In the genomic region with DNA sequence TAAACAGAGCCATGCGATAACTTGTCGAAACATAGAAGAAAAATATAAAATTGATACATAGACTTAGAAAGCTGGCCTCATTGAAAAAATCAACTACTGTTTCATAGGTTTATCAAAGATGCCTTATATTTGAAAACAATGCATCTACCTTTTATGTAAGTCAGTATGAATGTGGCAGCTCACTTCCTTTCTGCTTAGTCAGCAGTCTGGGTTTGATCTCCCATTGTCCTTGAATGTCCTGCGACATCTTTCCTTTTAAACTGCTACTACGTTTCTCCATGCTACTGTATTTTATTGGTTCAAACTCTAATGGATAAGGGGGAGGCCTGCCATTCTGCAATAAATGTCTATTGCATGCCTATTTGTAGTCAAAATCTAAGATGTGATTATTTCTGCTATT, we compare ENCODE assay signal across 28 mouse cellular contexts.
"Had no signal": no experiment of that assay in that cellular context is flagged by ENCODE, and none has a peak within 500 bp of the region (broad histone marks: within the 10 kb centered on the region; RNA-seq: fewer than 3 reads in every experiment).

No protein-coding gene starts in this region.

- H3K9ac ChIP-seq: embryonic facial prominence, embryonic 12.5 days; embryonic facial prominence, embryonic 13.5 days; embryonic facial prominence, embryonic 15.5 days; forebrain, embryonic 12.5 days; forebrain, embryonic 13.5 days; forebrain, embryonic 15.5 days; forebrain, postnatal 0 days had no signal

- ATAC-seq: forebrain, embryonic 13.5 days; forebrain, embryonic 15.5 days; forebrain, embryonic 16.5 days; forebrain, postnatal 0 days had no signal

- H3K27ac ChIP-seq: embryonic facial prominence, embryonic 10.5 days; embryonic facial prominence, embryonic 12.5 days; embryonic facial prominence, embryonic 13.5 days; embryonic facial prominence, embryonic 15.5 days; forebrain, embryonic 10.5 days; forebrain, embryonic 12.5 days; forebrain, embryonic 13.5 days; forebrain, embryonic 15.5 days; gastrocnemius, adult 2 months; heart, adult 2 months; heart, embryonic 10.5 days had no signal

- H3K4me3 ChIP-seq: embryonic facial prominence, embryonic 10.5 days; embryonic facial prominence, embryonic 12.5 days; embryonic facial prominence, embryonic 13.5 days; embryonic facial prominence, embryonic 15.5 days; erythroblast, embryonic 14.5 days; forebrain, embryonic 10.5 days; forebrain, embryonic 12.5 days; forebrain, embryonic 13.5 days; forebrain, embryonic 15.5 days; gastrocnemius, adult 2 months; heart, adult 2 months; heart, embryonic 10.5 days had no signal

- H3K9me3 ChIP-seq: embryonic facial prominence, embryonic 10.5 days; embryonic facial prominence, embryonic 12.5 days; embryonic facial prominence, embryonic 13.5 days; embryonic facial prominence, embryonic 15.5 days; forebrain, embryonic 10.5 days; forebrain, embryonic 12.5 days; forebrain, embryonic 13.5 days; forebrain, embryonic 15.5 days; heart, embryonic 10.5 days had no signal

- DNase-seq: cerebellum, adult 9-10 months; cerebellum, adult 9-11 months; cerebellum, postnatal 10 days; cerebellum, postnatal 14 days; cerebellum, postnatal 25 days; cerebellum, postnatal 36 days; embryo, embryonic 11 days; forebrain, postnatal 0 days; gastrocnemius, adult 2 months; gastrocnemius, postnatal 10 days; gastrocnemius, postnatal 14 days; gastrocnemius, postnatal 25 days; gastrocnemius, postnatal 36 days; heart, adult 11 months; heart, adult 18-20 months; heart, adult 2 months had no signal

- H3K4me1 ChIP-seq: embryonic facial prominence, embryonic 10.5 days; embryonic facial prominence, embryonic 12.5 days; embryonic facial prominence, embryonic 13.5 days; embryonic facial prominence, embryonic 15.5 days; forebrain, embryonic 10.5 days; forebrain, embryonic 12.5 days; forebrain, embryonic 13.5 days; forebrain, embryonic 15.5 days; heart, embryonic 10.5 days had no signal

- H3K4me2 ChIP-seq: embryonic facial prominence, embryonic 12.5 days; embryonic facial prominence, embryonic 13.5 days; embryonic facial prominence, embryonic 15.5 days; forebrain, embryonic 12.5 days; forebrain, embryonic 13.5 days; forebrain, embryonic 15.5 days; heart, embryonic 11.5 days had no signal

- H3K36me3 ChIP-seq: embryonic facial prominence, embryonic 10.5 days; embryonic facial prominence, embryonic 12.5 days; embryonic facial prominence, embryonic 13.5 days; embryonic facial prominence, embryonic 15.5 days; forebrain, embryonic 10.5 days; forebrain, embryonic 12.5 days; forebrain, embryonic 15.5 days; heart, embryonic 10.5 days had no signal

- H3K27me3 ChIP-seq: embryonic facial prominence, embryonic 12.5 days; embryonic facial prominence, embryonic 13.5 days; embryonic facial prominence, embryonic 15.5 days; forebrain, embryonic 12.5 days; forebrain, embryonic 13.5 days; forebrain, embryonic 15.5 days had no signal
